Mouse (Mus musculus) midbrain, postnatal 0 days (tissue): ENCODE measurements around the gene Pde4b. TPM values are rescaled to one million over a fixed set of nuclear protein-coding genes. Genes with fewer than 3 reads are reported as not detected.

Experiments
- ATAC-seq: fragments of 200-750 bp; cut with Nextera tagmentation; 2 replicates; pipeline ENCODE4 v1.8.0; 2017; ENCODE audit warnings: moderate number of reproducible peaks, mild to moderate bottlenecking, moderate TSS enrichment, moderate library complexity; ENCODE audit not compliant: low FRiP score
- DNase-seq: peaks from one replicate; pipeline ENCODE4 v3.0.0-alpha.2; 2015; ENCODE audit warnings: low spot score
- H3K27ac ChIP-seq: fragments of 300-500 bp; sonication (generic); 2 replicates; pipeline ENCODE4 v1.5.1; 2014; ENCODE audit warnings: low read depth, mild to moderate bottlenecking, low read length, mixed read lengths
- H3K27me3 ChIP-seq: fragments of 300-500 bp; sonication (generic); 2 replicates; pipeline ENCODE4 v1.6.1; 2014; ENCODE audit warnings: low read length, control low read depth, mixed read lengths; ENCODE audit not compliant: insufficient read depth
- H3K36me3 ChIP-seq: fragments of 300-500 bp; sonication (generic); 2 replicates; pipeline ENCODE4 v1.6.1; 2014; ENCODE audit warnings: low read length, control low read depth, mixed read lengths; ENCODE audit not compliant: insufficient read depth
- H3K4me1 ChIP-seq: fragments of 300-500 bp; sonication (generic); 2 replicates; pipeline ENCODE4 v1.6.1; 2014; ENCODE audit warnings: mild to moderate bottlenecking, control low read depth, antibody characterized with exemption, low read length, mixed read lengths; ENCODE audit not compliant: insufficient read depth
- H3K4me2 ChIP-seq: fragments of 300-500 bp; sonication (generic); 2 replicates; pipeline ENCODE4 v1.6.1; 2014; ENCODE audit warnings: low read depth, mild to moderate bottlenecking, low read length, mixed read lengths; ENCODE audit not compliant: poor library complexity, severe bottlenecking
- H3K4me3 ChIP-seq: fragments of 300-500 bp; sonication (generic); 2 replicates; pipeline ENCODE4 v1.5.1; 2014; ENCODE audit warnings: low read depth, mild to moderate bottlenecking, low read length, moderate library complexity
- H3K9ac ChIP-seq: fragments of 300-500 bp; sonication (generic); replicated peaks from 2 replicates; pipeline ENCODE4 v1.6.1; 2014; ENCODE audit warnings: mild to moderate bottlenecking, low read length, moderate library complexity, mixed read lengths; ENCODE audit not compliant: poor library complexity, severe bottlenecking
- H3K9me3 ChIP-seq: fragments of 300-500 bp; sonication (generic); 2 replicates; pipeline ENCODE4 v1.6.1; 2016; ENCODE audit warnings: low read length, control low read depth
- CTCF ChIP-seq: IDR thresholded peaks from 2 replicates; pipeline ENCODE4 v1.5.1; 2016; ENCODE audit warnings: antibody characterized with exemption, mild to moderate bottlenecking
- WGBS: fragments of 180-500 bp; shearing (Covaris S2); extraction: QIAGEN DNeasy Blood & Tissue Kit; methylation state at CpG from one replicate; pipeline ENCODE4 v1.1.7; 2014; 5-methylcytosine and 5-hydroxymethylcytosine counted together
- polyA plus RNA-seq: library from polyadenylated mRNA; unstranded; fragments of >200 nt; fragmentation: Nextera tagmentation; extraction: Ambion mirVana; gene quantifications from 2 replicates; pipeline ENCODE4 v1.2.1, GENCODE M21; 2015
- total RNA-seq: library from RNA; depleted of rRNA; stranded (reverse); fragments of >200 nt; gene quantifications from 2 replicates; pipeline ENCODE4 v1.2.3, GENCODE M21; 2014

The Pde4b gene
- total and polyA plus RNA-seq, 2 experiments from 2014 or later = 65.5 to 90.1 TPM

- Histone ChIP-seq H3K9me3 (no peaks in the 10 kb centered on the region), H3K36me3 (no peaks in the 10 kb centered on the region), H3K9ac (no peak overlapping the region), H3K4me1 (no peaks in the 10 kb centered on the region), H3K27ac (no peak overlapping the region), H3K27me3 (no peaks in the 10 kb centered on the region), H3K4me2 (no peak overlapping the region), H3K4me3 (no peak overlapping the region)
- TF ChIP-seq CTCF = no peak
- DNase-seq (no peak), ATAC-seq (no peak)
Measured at GRCm38 (mm10) chr4:102159178-102159577, 71.8 kb downstream of the Pde4b start.

GRCm38 (mm10) chr4:102171636-102172035 is 84.3 kb downstream of the Pde4b start:
- Histone ChIP-seq H3K36me3 (no peaks in the 10 kb centered on the region), H3K27me3 (no peaks in the 10 kb centered on the region), H3K9ac (no peak overlapping the region), H3K27ac (no peak overlapping the region), H3K4me3 (no peak overlapping the region), H3K4me1 (no peaks in the 10 kb centered on the region), H3K9me3 (no peaks in the 10 kb centered on the region), H3K4me2 (no peak overlapping the region)
- ATAC-seq (no peak), DNase-seq (no peak)
- TF ChIP-seq CTCF = no peak
- 51% methylated on average over 3 of the region's 3 CpGs for WGBS

- TF ChIP-seq CTCF = no peak
- H3K4me2 ChIP-seq = no peak overlapping the region
- ATAC-seq = no peak
- no peak overlapping the region for H3K9ac ChIP-seq
- WGBS = 61% methylated on average over 7 of the region's 7 CpGs
- no peaks in the 10 kb centered on the region for H3K9me3 ChIP-seq
- no peaks in the 10 kb centered on the region for H3K36me3 ChIP-seq
- no peak overlapping the region for H3K4me3 ChIP-seq
- no peaks in the 10 kb centered on the region for H3K4me1 ChIP-seq
- H3K27me3 ChIP-seq = no peaks in the 10 kb centered on the region
- H3K27ac ChIP-seq = no peak overlapping the region
- DNase-seq = no peak
Measured at GRCm38 (mm10) chr4:102172711-102173213, 85.4 kb downstream of the Pde4b start.

- Histone ChIP-seq H3K9me3 (no peaks in the 10 kb centered on the region), H3K27me3 (no peaks in the 10 kb centered on the region), H3K36me3 (no peaks in the 10 kb centered on the region), H3K4me2 (no peak overlapping the region), H3K4me3 (no peak overlapping the region), H3K9ac (no peak overlapping the region), H3K4me1 (no peaks in the 10 kb centered on the region), H3K27ac (no peak overlapping the region)
- WGBS = 81% methylated on average over 2 of the region's 2 CpGs
- no peak for TF ChIP-seq CTCF
- ATAC-seq (no peak), DNase-seq (no peak)
Measured at GRCm38 (mm10) chr4:102175985-102176384, 88.6 kb downstream of the Pde4b start.

- no peak for TF ChIP-seq CTCF
- no peak for ATAC-seq
- Histone ChIP-seq H3K36me3 (no peaks in the 10 kb centered on the region), H3K27ac (no peak overlapping the region), H3K27me3 (no peaks in the 10 kb centered on the region), H3K4me3 (no peak overlapping the region), H3K9ac (no peak overlapping the region), H3K4me2 (no peak overlapping the region), H3K9me3 (no peaks in the 10 kb centered on the region), H3K4me1 (no peaks in the 10 kb centered on the region)
- DNase-seq = no peak
- 84% methylated on average over 5 of the region's 5 CpGs for WGBS
Measured at GRCm38 (mm10) chr4:102177258-102177657, 89.9 kb downstream of the Pde4b start.

- WGBS = 42% methylated on average over 5 of the region's 5 CpGs
- no peaks in the 10 kb centered on the region for H3K36me3 ChIP-seq
- DNase-seq (no peak), ATAC-seq (no peak)
- no peaks in the 10 kb centered on the region for H3K9me3 ChIP-seq
- H3K9ac ChIP-seq = no peak overlapping the region
- no peak for TF ChIP-seq CTCF
- H3K4me3 ChIP-seq = no peak overlapping the region
- H3K27ac ChIP-seq = no peak overlapping the region
- no peaks in the 10 kb centered on the region for H3K27me3 ChIP-seq
- H3K4me2 ChIP-seq = peak overlapping the region; percentile 4; the same call in 1 of the 2 replicates
- no peaks in the 10 kb centered on the region for H3K4me1 ChIP-seq
Measured at GRCm38 (mm10) chr4:102186888-102187287, 99.5 kb downstream of the Pde4b start.
